Mouse (Mus musculus) kidney, postnatal 25 days (tissue): ENCODE measurements around the gene Elf3.
"Not testable (repeated sequence)": the region's sequence is repeated elsewhere in the genome, so short reads cannot be mapped to it uniquely, and the experiment has no call there.

Experiments used
- DNase-seq, 2 experiments: peaks; one replicate each; pipeline ENCODE4 v3.0.0; 2021; ENCODE audit warnings: mixed read lengths in 2 of 2

The Elf3 gene

DNA sequence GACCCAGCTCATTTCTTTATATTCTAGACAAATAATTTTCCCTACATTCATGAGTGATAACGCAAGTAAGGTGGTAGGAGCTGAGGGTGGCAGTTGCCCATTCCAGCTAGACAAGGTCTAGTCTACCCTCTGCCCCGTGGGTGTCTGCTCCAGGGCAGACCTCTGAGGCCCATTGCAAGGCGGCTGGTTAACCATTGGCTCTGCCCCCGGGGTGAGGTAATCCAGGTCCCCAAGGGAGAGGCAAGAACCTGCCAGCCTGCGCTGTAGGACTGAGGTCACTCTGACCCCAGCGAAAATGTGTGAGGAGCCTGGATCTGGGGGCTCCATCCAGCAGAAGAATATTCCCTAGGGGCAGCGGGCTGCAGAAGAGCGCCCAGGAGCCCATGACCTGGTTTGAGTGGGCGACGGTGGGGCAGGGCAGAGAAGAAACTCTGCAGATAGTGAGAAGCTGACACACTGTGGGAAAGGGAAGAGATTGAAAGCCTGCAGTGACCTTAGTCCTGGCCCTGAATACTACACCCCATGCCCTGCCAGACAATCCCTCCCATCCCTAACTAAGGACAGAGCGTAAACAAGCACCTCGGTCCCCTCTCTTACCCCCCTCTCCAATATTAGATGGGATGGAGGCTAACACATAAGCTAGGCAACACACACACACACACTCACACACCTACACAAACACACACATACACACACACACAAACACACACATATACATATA, 21.1 kb downstream of the Elf3 start:
- peak; percentile 76 to 92 for DNase-seq

DNA sequence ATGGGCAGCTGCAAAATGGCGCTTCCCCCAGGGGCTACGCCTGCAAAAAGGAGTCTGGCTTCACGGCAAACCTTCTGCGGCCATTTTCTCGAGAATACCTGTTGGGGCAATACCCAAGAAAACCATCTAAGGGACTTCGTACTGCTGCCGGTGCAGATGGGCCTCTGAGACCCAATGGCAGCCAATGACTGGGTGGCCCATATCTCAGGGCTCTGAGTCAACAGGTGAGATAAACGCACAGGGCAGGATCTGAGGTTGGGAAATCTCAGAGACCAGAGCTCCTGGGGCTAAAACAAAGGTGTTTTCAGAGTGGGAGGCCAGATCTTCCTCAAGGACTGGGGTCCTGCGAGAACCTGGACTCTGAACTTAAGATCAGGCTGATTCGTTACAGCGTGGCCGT, 23.6 kb downstream of the Elf3 start:
- no peak for DNase-seq

DNA sequence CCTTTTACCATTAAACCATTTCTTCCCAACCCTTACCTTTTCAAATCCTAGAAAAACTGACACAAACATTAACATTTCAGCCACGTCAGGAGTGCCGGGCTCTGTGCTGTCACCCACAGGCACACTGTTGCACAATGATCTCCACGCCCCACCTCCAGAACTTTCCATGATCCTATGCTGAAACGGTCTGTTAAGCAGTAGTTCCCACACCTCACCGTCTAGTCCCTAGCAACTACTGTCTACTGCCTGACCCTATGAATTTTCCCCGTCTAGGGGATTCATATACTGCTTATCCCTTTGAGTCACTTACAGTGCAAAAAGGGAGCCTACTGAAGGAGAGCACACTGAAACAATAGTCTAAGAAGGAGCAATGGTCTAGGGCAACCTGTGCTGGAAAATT, 24.4 kb downstream of the Elf3 start:
- DNase-seq, result peak in 1 of 2 experiments; percentile 74

DNA sequence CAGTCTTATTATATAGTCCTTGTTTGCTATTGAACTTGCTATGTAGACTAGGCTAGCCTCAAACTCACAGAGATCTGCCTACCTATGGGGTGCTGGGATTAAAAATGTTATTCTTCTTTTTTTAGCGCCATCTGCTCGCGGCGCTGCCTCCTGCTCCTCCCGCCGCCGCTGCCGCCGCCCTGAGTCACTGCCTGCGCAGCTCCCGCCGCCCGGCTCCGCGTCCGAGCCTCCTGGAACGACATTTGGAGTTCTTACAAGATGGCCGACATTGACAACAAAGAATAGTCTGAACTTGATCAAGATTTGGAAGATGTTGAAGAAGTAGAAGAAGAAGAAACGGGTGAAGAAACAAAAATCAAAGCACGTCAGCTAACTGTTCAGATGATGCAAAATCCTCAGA, 26.5 kb downstream of the Elf3 start:
- DNase-seq, result not testable (repeated sequence)

DNA sequence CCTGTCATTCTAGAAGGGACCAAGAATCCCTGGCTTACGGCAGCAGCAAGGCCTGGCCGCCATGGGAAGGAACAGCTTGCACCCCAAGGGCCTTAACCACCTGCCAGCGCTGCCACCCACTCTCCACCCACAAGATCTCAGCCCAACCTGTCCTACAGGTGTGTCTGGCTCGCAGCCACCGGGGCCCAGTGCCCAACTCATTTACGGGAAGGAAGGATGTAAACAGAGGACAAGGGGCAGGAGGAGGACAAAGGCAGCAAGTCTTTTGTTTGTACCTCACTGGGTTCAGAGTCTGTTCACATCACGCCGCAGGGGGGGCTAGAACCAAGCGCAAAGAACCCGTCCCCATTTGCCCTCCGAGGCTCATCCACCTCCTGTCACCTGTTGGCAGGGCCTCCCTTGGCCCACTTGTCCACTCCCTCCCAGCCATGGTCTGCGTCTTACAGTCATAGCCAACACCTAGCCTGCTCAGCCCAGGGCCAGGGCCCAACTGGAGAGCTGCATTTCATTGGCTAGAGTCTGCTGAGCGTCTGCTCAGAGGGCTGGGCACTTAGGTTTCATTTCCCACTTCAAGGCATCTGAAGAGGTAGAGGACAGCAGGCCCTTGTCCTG, 30.9 kb downstream of the Elf3 start:
- DNase-seq, result peak; percentile 60 to 83

DNA sequence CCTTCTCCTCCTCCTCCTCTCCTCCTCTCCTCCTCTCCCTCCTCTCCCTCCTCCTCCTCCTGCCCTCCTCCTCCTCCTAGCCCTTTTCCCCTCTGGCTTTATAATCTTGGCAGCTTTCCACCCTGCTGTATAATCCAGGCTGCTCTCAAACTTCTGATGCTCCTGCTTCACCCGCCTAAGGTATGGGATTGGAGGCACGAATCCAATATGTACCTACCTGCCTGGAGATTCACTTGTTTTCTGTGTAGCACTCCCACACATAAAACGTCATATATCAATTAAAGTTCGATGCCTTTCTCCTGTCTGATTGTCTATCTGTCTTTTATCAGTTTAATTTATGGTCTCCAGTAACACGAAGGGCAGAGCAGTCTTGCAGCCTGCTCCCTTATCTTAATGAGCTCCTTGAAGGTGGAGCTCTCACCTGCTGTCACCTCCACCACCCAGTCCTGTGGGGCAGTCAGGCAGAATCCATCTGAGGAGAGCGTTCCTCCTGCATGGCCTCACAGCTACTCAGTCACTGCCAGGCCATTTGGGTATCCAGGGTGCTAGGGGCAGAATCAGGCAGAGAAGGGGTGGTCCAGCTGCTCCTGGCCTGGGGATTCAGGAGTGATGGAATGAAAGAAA, 33.3 kb downstream of the Elf3 start:
- peak in 1 of 2 experiments; percentile 9 for DNase-seq

DNA sequence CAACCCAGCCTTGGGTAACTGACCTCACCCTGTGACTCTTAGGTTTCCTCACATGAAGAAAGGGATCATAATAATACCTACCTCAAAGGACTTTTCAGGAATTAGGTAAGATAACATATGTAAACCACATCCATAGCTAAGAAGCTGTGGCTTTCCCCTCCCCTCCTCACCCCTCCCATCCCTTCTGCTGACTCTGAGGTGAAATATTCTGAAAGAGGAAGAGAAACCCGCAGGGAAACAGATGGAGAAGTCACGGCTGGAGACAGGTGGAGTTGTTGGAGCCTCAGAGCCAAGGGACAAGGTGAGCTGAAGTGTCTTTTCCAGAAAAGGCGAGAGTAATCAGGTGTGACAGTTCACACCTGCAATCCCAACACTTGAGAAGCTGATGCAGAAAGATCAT, 34.2 kb downstream of the Elf3 start:
- DNase-seq, result no peak

DNA sequence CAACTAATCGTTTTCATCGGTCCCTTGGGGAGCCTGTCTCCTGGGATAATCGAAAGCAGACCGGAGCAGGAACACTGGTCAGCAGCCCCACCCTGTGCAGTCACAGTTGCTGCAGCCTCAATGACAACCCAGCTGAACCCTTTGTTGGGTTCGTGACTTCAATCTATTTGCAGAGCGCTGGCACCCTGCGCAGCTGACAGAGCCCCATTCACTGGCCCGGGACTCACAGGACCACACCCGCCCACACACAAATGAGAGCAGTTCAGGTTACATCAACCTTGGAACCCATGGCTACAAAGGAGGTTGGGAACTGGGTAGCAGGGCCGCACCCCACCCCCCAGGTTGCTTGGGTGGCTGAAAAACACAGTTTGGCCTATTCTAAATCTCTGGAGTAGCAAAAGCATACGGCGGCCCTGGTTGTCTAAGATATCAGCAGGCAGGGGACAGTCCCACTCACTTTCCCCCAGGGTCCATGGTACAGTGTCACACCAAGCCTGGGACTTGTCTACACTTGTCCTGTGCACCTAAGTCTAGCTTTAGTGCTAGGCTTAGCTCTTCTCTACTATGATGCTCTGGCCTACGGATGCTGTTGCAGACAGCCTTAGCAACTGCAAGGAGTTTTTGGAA, 40.6 kb downstream of the Elf3 start:
- DNase-seq, result no peak

DNA sequence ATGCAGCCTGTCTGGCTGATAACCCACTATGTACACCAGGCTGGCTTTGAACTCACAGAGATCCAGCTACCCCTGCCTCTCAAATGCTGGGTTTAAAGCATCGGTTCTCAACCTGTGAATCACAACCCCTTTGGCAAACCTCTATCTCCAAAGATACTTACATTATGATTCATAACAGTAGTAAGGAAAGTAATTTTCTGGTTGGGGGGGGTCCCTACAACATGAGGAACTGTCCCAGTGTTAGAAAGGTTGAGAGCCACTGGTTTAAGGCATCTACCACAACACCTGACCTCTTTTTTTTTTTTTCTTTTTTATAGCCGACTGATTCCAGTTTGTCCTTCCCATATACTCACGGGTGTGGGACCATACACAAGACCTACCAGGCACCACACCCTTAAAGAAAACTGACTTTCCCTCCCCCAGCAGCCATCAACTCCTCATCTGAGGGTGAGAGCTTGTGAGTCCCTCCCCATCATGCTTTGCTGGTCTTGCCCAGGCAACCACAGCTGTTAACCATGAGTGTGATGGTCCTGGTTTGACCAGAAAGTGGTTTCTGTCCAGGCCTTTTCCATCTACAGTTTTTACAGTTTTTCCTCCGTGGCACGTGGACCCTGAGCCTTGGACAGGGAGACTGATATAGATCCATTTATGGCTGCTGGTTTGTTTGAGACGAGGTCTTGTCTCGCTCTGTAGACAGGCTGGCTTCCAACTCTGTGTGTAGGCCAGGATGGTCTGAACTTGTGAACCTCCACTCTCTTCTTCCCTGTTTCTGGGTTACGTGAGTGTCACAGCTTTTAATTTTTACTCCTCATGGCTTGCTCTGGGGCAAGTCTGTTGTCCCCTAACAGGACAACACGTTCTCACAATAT, 44.4 kb downstream of the Elf3 start:
- DNase-seq, result no peak

DNA sequence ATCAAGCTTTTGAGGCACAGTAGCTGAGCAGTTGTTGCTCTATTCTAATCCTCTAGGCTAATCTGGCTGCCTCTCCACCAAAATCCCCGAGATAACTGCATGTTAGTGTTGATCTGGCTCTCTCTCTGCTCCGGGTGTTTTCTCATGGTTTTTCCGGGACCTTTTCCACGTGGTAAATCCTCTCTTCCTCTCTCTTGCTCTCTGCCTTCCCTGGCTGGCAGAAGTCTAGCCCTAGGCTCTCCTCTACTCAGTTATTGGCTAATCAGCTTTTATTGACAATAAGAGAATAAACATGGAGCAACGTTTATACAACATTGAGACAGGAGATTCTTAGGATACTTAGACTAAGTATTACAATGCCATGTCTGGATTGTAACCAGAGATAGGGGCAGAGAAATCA, 47.9 kb downstream of the Elf3 start:
- no peak for DNase-seq

DNA sequence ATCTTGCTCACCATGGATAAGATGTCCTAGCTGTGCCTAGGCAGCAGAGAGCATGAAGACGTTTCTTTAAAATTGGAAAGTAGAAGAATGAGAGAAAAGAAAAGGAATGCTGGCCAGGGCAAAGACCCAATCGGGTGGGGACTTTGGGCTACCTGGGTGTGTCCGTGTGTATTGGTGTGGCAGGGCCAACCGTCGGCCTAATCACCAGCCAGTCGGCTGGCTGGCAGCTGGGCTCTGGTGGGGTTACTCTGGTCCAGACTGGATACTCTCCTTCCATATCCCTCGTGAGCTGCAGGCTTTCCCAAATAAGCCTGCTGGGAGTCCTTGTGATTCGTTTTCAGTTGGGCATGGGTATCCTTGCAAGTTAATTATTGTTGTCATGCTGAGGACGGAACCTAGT, 49.7 kb downstream of the Elf3 start:
- no peak for DNase-seq

DNA sequence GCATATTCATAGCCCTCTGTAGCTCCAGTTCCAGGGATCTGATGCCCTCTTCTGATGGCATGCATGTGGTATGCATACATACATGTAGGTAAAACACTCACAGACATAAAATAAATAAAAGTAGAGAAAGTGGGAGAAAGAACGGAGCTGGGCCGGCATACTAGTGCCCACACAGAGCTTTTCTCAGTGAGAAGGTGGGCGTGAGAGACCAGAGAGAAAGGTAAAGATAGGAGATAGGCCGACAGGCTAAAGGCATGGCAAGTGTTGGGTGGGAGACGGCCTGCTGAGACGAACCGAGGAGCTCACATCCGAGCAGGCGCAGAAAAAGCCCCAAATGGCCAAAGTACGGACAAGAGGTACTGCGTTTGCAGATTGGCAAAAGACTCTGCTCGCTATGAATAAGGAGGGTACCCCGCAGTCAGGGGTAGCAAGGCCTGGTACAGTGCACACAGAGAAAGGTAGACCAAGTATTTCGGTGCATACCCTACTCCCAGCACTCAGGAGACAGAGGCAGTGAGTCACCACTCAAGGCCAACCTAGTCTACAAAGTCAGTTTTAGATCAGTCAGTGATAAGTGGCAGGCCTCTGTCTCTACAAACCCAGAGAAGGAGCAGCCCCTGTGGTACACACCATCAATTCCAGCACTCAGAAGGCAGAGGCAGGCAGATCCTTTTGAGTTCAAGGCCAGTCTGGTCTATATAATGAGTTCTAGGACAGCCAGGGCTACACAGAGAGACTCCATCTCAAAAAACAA, 51.6 kb downstream of the Elf3 start:
- DNase-seq, result no peak

DNA sequence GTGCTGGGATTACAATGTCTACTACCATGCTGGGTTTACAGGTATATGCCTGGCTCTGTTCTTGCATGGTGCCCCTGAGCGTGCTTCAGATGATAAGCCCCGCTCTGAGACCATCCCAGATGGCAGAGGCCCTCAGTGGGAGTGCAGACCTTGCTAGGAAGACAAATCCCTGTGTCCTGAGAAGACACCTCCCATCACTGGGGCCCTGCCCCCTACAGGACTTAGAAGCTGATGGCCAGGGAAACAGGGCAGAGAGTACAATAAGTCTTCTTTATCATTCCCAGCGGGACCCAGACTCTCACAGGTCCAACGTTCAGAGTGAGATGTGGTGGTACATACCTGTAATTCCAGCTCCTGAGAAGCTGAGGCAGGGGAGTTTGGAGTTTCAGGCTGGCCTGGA, 53.1 kb downstream of the Elf3 start:
- no peak for DNase-seq

DNA sequence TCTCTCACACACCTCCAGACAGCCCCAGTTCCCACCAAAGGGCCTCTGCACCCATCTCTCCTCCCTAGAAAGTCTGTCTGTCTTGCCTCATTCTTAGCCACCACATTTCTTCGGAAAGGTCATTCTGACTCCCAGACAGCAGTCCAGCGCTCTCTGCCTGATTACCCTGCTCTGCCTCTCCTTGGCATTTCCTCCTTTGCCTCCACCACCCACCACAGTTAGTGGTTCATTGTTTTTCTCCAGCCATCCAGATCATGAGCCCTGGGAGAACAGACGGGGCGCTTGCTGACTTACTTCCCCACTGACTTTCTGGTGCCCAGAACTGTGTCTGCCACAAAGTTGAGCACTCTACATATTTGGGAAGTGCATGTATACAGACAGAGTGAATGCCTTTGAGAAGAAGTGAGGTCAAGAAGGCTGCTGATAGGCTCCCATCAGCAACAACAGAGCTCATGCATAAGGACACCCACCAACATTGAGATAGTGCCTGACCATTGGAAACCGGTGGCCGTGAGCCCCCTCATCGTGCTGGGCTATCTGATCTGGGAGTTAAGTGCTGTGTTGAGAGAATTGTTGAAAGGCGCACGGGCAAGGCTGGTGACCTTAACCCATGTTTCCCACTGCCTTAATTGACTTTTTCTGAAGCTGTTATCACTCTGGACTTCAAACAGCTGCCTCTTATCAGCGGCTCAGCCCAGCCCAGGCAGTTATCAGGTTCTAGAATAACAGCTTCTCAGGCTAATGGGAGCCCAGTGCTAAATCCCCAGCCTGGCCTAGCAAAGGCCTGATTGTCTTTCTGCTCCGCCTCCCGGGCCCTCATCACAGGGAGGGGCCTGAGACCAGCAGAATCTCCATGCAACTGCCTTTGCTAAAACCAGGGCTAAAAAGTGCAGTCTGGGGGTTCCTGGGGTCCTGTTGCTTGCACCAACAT, 53.9 kb downstream of the Elf3 start:
- DNase-seq, result no peak
